Mouse (Mus musculus): ENCODE data around the gene Ms4a6c.

DNA sequence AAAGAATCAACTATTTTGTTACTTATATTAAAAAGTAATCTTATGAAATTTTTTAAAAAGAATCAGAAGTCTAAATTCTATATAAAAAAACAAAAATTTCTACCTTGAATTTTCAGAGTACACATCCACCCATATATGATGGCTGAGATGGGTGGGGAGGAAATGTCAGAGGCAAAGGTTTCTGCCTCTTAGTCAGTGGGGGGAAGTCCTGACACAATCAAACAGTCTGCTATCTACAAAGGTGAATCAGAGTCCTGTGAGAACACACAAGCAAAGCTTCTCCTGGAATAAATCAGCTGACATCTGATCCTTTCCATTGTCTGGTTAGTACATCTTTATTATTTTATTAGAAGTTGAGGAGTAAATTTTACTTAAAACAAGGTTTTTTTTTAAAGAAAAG is 25.8 kb upstream of the Ms4a6c start, which contains the start of gene Ms4a4b:
- no peak for TF ChIP-seq CTCF (IDR thresholded peaks at IDR 0.05; ENCODE audit: borderline replicate concordance, extremely low read depth, insufficient read depth, insufficient read length)
- no peak for TF ChIP-seq POLR2A (IDR thresholded peaks at IDR 0.05; ENCODE audit: borderline replicate concordance, extremely low read depth, insufficient read depth, insufficient read length, poor library complexity, severe bottlenecking)
